Mouse (Mus musculus): ENCODE results near the gene Rapgef4.

DNA sequence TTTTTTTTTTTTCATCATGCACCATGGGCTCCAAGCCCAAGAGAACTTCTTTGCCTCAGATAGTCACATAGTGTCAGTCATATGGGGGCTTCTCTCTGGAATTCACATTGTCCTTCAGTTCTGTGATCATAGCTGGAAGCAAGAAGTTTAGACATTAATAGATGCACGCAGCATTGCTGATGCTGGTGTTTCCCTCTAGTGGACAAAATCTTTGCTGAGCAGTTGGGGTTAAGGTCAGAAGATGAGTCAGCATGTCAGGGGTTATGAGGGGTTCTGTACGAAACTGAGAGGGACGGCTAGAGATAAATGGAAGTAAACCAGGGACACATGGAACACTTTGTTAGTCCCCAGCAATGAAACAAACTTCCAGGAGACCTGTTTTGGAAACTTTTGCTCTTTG, 216.0 kb downstream of the Rapgef4 start:
- 0 out of 2 replicates have a peak, but pooled peaks have one; percentile 6 for TF ChIP-seq CTCF (IDR thresholded peaks at IDR 0.05; ENCODE audit: insufficient read depth, low read length)
- TF ChIP-seq POLR2A (IDR thresholded peaks at IDR 0.05; ENCODE audit: borderline replicate concordance, extremely low read depth, low read depth, low read length) = no peak
